Mouse (Mus musculus) embryonic facial prominence, embryonic 13.5 days (tissue): ENCODE results near the gene Rai1. TPM values are rescaled to one million over a fixed set of nuclear protein-coding genes. Genes with fewer than 3 reads are reported as not detected.

ENCODE experiments used
- ATAC-seq: fragments of 200-750 bp; cut with Nextera tagmentation; 2 replicates; pipeline ENCODE4 v1.8.0; 2017; ENCODE audit warnings: low read depth; ENCODE audit not compliant: insufficient number of reproducible peaks, insufficient read depth, low FRiP score, low TSS enrichment
- H3K27ac ChIP-seq: fragments of 300-500 bp; sonication (generic); 2 replicates; pipeline ENCODE4 v1.5.1; 2015; ENCODE audit warnings: moderate library complexity, mild to moderate bottlenecking, inconsistent platforms
- H3K27me3 ChIP-seq: fragments of 300-500 bp; sonication (generic); 2 replicates; pipeline ENCODE4 v1.6.1; 2015; ENCODE audit warnings: mild to moderate bottlenecking, inconsistent platforms
- H3K36me3 ChIP-seq: fragments of 300-500 bp; sonication (generic); 2 replicates; pipeline ENCODE4 v1.6.1; 2015; ENCODE audit warnings: mild to moderate bottlenecking, inconsistent platforms
- H3K4me1 ChIP-seq: fragments of 300-500 bp; sonication (generic); 2 replicates; pipeline ENCODE4 v1.6.1; 2015; ENCODE audit warnings: inconsistent platforms
- H3K4me2 ChIP-seq: fragments of 300-500 bp; sonication (generic); 2 replicates; pipeline ENCODE4 v1.6.1; 2015; ENCODE audit warnings: moderate library complexity, mild to moderate bottlenecking, inconsistent platforms
- H3K4me3 ChIP-seq: fragments of 300-500 bp; sonication (generic); 2 replicates; pipeline ENCODE4 v1.5.1; 2015; ENCODE audit warnings: mild to moderate bottlenecking, inconsistent platforms
- H3K9ac ChIP-seq: fragments of 300-500 bp; sonication (generic); 2 replicates; pipeline ENCODE4 v1.6.1; 2015; ENCODE audit warnings: mild to moderate bottlenecking, inconsistent platforms
- H3K9me3 ChIP-seq: fragments of 300-500 bp; sonication (generic); 2 replicates; pipeline ENCODE4 v1.6.1; 2016; ENCODE audit warnings: inconsistent platforms
- WGBS: fragments of 180-500 bp; shearing (Covaris S2); methylation state at CpG from one replicate; pipeline ENCODE4 v1.1.7; 2015; ENCODE audit warnings: mixed read lengths; 5-methylcytosine and 5-hydroxymethylcytosine counted together
- polyA plus RNA-seq: library from polyadenylated mRNA; unstranded; fragments of >200 nt; fragmentation: Nextera tagmentation; extraction: Ambion mirVana; gene quantifications from 2 replicates; pipeline ENCODE4 v1.2.1, GENCODE M21; 2015

Gene Rai1
- polyA plus RNA-seq, 1 experiment from 2014 or later = 27.9 TPM

- Histone ChIP-seq H3K4me3 (no peak overlapping the region), H3K9me3 (no peaks in the 10 kb centered on the region), H3K9ac (0 out of 2 replicates have a peak overlapping the region, but pooled peaks have one; percentile 36), H3K4me1 (peaks cover 7% of the 10 kb centered on the region; the same call in 1 of the 2 replicates), H3K27ac (peak overlapping the region; percentile 44), H3K27me3 (no peaks in the 10 kb centered on the region), H3K4me2 (no peak overlapping the region), H3K36me3 (peaks cover 91% of the 10 kb centered on the region)
- no peak for ATAC-seq
- 84% methylated on average over 11 of the region's 11 CpGs for WGBS
These were observed 95.6 kb downstream of the Rai1 start for GRCm38 (mm10) chr11:60200384-60200783.

GRCm38 (mm10) chr11:60202710-60203638, 98.2 kb downstream of the Rai1 start:
- Histone ChIP-seq H3K36me3 (peaks cover 96% of the 10 kb centered on the region), H3K27me3 (no peaks in the 10 kb centered on the region), H3K27ac (no peak overlapping the region), H3K4me1 (peaks cover 18% of the 10 kb centered on the region), H3K9me3 (no peaks in the 10 kb centered on the region), H3K4me3 (no peak overlapping the region), H3K4me2 (no peak overlapping the region), H3K9ac (no peak overlapping the region)
- ATAC-seq = no peak
- WGBS = 93% methylated on average over 26 of the region's 26 CpGs

DNA sequence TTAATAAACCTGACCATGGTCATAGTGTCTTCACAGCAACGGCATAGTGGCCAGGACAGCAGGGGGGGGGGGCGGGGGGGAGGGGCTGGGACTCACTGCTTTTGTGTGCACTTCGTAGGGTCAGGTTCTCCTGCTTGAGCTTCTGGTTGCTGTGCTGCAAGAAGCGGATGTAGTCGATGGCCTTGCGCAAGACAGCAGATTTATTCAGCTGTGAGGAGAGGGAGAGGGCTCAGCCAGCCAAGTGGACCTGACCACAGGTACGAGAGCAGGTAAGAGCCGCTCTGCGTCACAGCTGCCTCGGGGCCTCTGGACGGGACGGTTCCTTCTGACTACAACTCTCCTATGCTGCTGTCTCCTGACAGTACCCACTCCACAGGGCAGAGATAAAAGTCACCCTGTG, 100.2 kb downstream of the Rai1 start:
- H3K36me3 ChIP-seq = peaks cover 77% of the 10 kb centered on the region
- no peak overlapping the region for H3K27ac ChIP-seq
- H3K9me3 ChIP-seq = no peaks in the 10 kb centered on the region
- no peak overlapping the region for H3K4me3 ChIP-seq
- H3K27me3 ChIP-seq = no peaks in the 10 kb centered on the region
- ATAC-seq = no peak
- no peak overlapping the region for H3K4me2 ChIP-seq
- no peak overlapping the region for H3K9ac ChIP-seq
- WGBS = 91% methylated on average over 12 of the region's 12 CpGs
- H3K4me1 ChIP-seq = peaks cover 35% of the 10 kb centered on the region

DNA sequence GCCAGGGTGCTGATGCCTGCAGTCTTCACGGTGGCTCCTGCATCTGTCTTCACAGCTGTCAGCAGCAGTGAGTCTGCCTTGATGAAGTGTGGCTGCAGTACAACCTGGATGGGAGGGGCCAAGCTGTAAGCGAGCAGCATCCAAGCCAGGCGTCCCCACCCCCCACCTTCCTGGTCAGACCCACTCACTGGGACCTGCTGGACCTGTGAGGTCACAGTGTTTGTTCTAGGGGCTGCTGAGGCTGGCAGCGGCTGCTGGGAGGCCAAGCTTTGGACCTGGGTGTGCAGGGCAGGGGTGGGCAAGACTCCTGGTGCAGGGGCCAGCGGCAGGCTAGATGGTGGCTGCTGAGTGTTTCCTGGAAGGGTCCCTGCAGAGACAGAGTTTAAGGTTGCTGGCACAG, 101.4 kb downstream of the Rai1 start:
- no peak overlapping the region for H3K4me3 ChIP-seq
- no peaks in the 10 kb centered on the region for H3K9me3 ChIP-seq
- peaks cover 41% of the 10 kb centered on the region for H3K4me1 ChIP-seq
- ATAC-seq = no peak
- 70% methylated on average over 5 of the region's 5 CpGs for WGBS
- no peak overlapping the region for H3K27ac ChIP-seq
- peaks cover 66% of the 10 kb centered on the region for H3K36me3 ChIP-seq
- H3K4me2 ChIP-seq = no peak overlapping the region
- no peak overlapping the region; the same call in 1 of the 2 replicates for H3K9ac ChIP-seq
- no peaks in the 10 kb centered on the region for H3K27me3 ChIP-seq

GRCm38 (mm10) chr11:60208201-60208600, 103.4 kb downstream of the Rai1 start:
- Histone ChIP-seq H3K9me3 (no peaks in the 10 kb centered on the region), H3K9ac (peak overlapping the region; percentile 70), H3K27me3 (no peaks in the 10 kb centered on the region), H3K4me1 (peaks cover 61% of the 10 kb centered on the region), H3K4me2 (peak overlapping the region; percentile 84), H3K4me3 (peak overlapping the region; percentile 50), H3K36me3 (peaks cover 46% of the 10 kb centered on the region), H3K27ac (peak overlapping the region; percentile 85; the same call in 1 of the 2 replicates)
- ATAC-seq = no peak
- 52% methylated on average over 6 of the region's 6 CpGs for WGBS

DNA sequence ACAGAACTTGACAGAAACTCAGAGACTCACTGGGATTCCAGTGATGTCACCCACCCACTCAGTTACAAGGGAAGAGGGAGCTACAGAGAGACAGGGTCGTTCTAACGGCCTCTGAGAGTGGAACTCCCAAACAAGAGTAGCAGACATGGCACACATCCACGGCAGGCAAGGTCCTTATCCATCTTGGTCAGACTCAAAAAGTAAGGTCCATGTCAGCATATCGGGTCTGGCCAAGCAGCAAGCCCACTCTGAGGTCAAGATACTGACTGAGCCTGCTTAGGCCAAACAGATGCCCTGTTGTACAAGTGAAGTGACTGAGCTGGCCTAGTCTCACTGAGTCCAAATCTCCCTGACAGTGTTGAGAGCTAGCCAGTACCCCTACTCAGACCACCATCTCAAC, 103.9 kb downstream of the Rai1 start:
- H3K9ac ChIP-seq = peak overlapping the region; percentile 70
- WGBS = 50% methylated on average over 4 of the region's 4 CpGs
- H3K4me2 ChIP-seq = peak overlapping the region; percentile 84
- H3K27me3 ChIP-seq = no peaks in the 10 kb centered on the region
- H3K36me3 ChIP-seq = peaks cover 41% of the 10 kb centered on the region
- peak overlapping the region; percentile 50 for H3K4me3 ChIP-seq
- no peak for ATAC-seq
- peaks cover 66% of the 10 kb centered on the region for H3K4me1 ChIP-seq
- peak overlapping the region; percentile 85 for H3K27ac ChIP-seq
- no peaks in the 10 kb centered on the region for H3K9me3 ChIP-seq

DNA sequence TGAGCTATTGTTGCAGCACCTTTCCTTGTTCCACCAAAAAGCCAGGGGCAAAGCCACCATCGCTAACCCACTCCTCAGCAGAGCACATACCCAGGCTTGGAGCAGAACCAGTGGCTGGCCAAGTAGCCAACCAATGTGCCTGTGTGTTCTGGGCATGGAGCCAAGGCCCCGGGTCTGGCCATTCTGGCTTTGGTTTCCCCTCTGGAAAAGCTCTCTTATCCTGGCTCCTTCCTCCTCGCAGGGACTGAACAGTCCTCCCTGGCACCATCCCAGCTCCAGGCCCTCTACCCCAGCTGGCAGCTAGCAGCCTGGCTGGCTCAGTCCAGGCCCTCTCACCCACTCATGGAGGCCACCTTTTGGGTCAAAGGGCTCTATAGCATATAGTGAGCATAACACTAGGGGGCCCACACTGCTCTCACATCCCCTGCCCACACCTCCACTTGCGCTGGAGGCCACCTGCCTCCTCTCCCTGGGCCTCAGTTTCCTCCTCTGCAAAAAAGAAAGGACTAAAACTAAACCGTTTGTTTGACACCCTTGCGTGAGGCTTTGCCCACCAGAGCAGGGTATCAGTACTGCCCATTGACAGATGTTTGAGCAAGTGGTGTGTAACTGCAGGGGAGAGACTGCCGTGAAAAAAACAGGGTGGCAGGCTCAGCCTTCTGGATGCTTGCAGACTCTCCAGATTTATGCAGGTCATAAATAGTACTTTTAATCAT, 104.6 kb downstream of the Rai1 start:
- peaks cover 67% of the 10 kb centered on the region for H3K4me1 ChIP-seq
- WGBS = 46% methylated on average over 7 of the region's 7 CpGs
- no peak for ATAC-seq

GRCm38 (mm10) chr11:60209933-60210249, 105.1 kb downstream of the Rai1 start:
- 5% methylated on average over 2 of the region's 2 CpGs for WGBS
- peak overlapping the region; percentile 50 for H3K4me3 ChIP-seq
- peak overlapping the region; percentile 85 for H3K27ac ChIP-seq
- no peaks in the 10 kb centered on the region for H3K27me3 ChIP-seq
- H3K9ac ChIP-seq = peak overlapping the region; percentile 70
- H3K4me1 ChIP-seq = peaks cover 67% of the 10 kb centered on the region
- peak overlapping the region; percentile 84 for H3K4me2 ChIP-seq
- peaks cover 29% of the 10 kb centered on the region for H3K36me3 ChIP-seq
- H3K9me3 ChIP-seq = no peaks in the 10 kb centered on the region
- no peak for ATAC-seq

More for the DNA sequence above, 104.6 kb downstream of the Rai1 start:
- Histone ChIP-seq H3K9me3 (no peaks in the 10 kb centered on the region), H3K27me3 (no peaks in the 10 kb centered on the region), H3K9ac (peak overlapping the region; percentile 70), H3K4me3 (peak overlapping the region; percentile 50), H3K4me2 (peak overlapping the region; percentile 84), H3K27ac (peak overlapping the region; percentile 85), H3K36me3 (peaks cover 34% of the 10 kb centered on the region)

DNA sequence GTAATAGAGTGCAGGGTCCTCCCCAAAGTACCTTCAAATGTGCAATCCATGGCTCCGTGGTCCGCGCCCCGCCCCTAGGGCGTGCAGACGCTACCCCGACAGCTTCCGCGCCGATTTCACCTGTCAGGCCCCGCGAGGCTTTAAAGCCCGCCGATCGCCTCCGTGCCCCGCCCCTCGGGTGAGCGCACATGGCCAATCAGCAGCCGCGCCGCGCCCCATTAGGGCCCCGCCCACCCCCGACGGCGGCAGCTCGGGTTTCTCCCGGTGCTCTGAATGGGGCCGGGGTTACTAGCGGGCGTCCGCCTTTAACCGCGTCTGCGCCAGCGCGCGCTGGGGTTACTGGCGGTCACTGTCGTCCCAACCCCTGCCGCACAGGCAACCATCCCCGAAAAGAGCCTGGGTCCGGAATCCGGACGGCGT, 105.5 kb downstream of the Rai1 start:
- Histone ChIP-seq H3K27me3 (no peaks in the 10 kb centered on the region), H3K36me3 (peaks cover 25% of the 10 kb centered on the region), H3K9ac (peak overlapping the region; percentile 70), H3K4me3 (peak overlapping the region; percentile 50), H3K9me3 (no peaks in the 10 kb centered on the region), H3K27ac (peak overlapping the region; percentile 85), H3K4me2 (peak overlapping the region; percentile 84), H3K4me1 (peaks cover 67% of the 10 kb centered on the region)
- WGBS = under 1% methylated on average over 47 of the region's 47 CpGs
- ATAC-seq = peak; percentile 84

DNA sequence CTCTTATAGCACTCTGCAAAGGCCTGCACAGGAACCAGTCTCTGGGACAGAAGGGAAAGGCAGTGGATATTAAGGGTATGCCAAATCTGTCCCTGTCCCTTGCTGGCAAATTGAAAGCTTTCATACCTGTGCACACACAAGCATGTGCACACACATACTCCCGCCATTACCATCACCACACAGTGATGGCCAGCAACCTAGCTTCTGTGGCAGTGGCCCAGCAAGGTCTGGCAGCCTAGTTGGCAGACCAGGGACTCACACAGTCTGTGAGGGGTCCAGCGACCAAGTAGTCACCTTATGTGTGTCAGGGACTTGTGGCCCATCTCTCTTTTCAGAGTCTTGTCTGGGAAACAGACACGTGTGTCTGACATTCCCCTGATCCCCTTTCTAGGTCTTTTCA, 106.3 kb downstream of the Rai1 start:
- Histone ChIP-seq H3K27me3 (no peaks in the 10 kb centered on the region), H3K36me3 (peaks cover 24% of the 10 kb centered on the region), H3K9ac (no peak overlapping the region), H3K4me1 (peaks cover 73% of the 10 kb centered on the region), H3K4me2 (peak overlapping the region; percentile 84), H3K9me3 (no peaks in the 10 kb centered on the region), H3K4me3 (peak overlapping the region; percentile 50; the same call in 1 of the 2 replicates), H3K27ac (peak overlapping the region; percentile 85)
- no peak for ATAC-seq
- 52% methylated on average over 3 of the region's 3 CpGs for WGBS

DNA sequence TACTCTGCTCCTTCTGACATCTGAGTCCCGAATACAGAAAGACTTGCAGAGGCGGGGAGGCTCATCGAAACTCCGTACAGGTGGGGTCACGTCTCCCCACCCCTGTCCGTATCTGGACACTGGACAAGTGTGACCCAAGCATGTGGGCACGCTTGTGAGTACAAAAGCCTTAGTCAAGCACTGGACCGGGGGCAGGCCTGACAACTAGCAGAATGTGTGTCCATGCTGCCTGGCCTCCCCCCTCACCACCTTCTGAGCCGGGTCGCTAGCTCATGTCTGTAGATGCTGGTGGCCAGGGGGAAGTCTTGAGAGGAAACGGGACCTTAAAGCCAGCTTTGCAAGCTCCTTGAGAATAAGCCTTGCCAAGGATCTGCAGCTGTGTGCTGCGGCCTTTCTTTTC, 106.9 kb downstream of the Rai1 start:
- Histone ChIP-seq H3K4me2 (no peak overlapping the region), H3K4me1 (peaks cover 77% of the 10 kb centered on the region), H3K27me3 (no peaks in the 10 kb centered on the region), H3K4me3 (no peak overlapping the region), H3K27ac (peak overlapping the region; percentile 12; the same call in 1 of the 2 replicates), H3K9ac (no peak overlapping the region), H3K36me3 (peaks cover 22% of the 10 kb centered on the region), H3K9me3 (no peaks in the 10 kb centered on the region)
- ATAC-seq = no peak
- 48% methylated on average over 12 of the region's 12 CpGs for WGBS
